Mouse (Mus musculus) adrenal gland, adult 2 months (tissue): ENCODE data around the gene Cpeb4. TPM values are rescaled to one million over a fixed set of nuclear protein-coding genes. Genes with fewer than 3 reads are reported as not detected.
A peak's percentile ranks its signal among the peaks of the same experiment; 100 is the strongest.

Source experiments
- DNase-seq: peaks from one replicate; pipeline ENCODE4 v3.0.0; 2021
- polyA plus RNA-seq: library from polyadenylated mRNA; depleted of rRNA; stranded (reverse); fragments of >200 nt; gene quantifications from 2 replicates; pipeline ENCODE4 v1.2.3, GENCODE M21; 2012
- total RNA-seq, 2 experiments: library from RNA; stranded (reverse); gene quantifications; 2 replicates each; pipeline ENCODE4 v1.2.3; 2021

Cpeb4 gene
- total and polyA plus RNA-seq, 3 experiments: 12.3 to 200 (median 70.1) TPM

GRCm38 (mm10) chr11:31899166-31899565 is 27.2 kb downstream of the Cpeb4 start:
- no peak for DNase-seq

GRCm38 (mm10) chr11:31900736-31901135 is 28.7 kb downstream of the Cpeb4 start:
- no peak for DNase-seq

GRCm38 (mm10) chr11:31902251-31903001 is 30.4 kb downstream of the Cpeb4 start:
- DNase-seq: no peak

GRCm38 (mm10) chr11:31906499-31906898 is 34.5 kb downstream of the Cpeb4 start:
- DNase-seq: no peak

- DNase-seq: no peak
These were observed 35.6 kb downstream of the Cpeb4 start for GRCm38 (mm10) chr11:31907650-31908049.

- DNase-seq: no peak
These were observed 40.9 kb downstream of the Cpeb4 start for GRCm38 (mm10) chr11:31912958-31913357.

- DNase-seq: no peak
These were observed 45.8 kb downstream of the Cpeb4 start for GRCm38 (mm10) chr11:31917769-31918168.

GRCm38 (mm10) chr11:31930051-31930450 is 58.0 kb downstream of the Cpeb4 start:
- no peak for DNase-seq

- no peak for DNase-seq
These were observed 63.6 kb downstream of the Cpeb4 start for GRCm38 (mm10) chr11:31935652-31936051.

- no peak for DNase-seq
These were observed 65.0 kb downstream of the Cpeb4 start for GRCm38 (mm10) chr11:31936910-31937525.

- no peak for DNase-seq
These were observed 69.1 kb downstream of the Cpeb4 start for GRCm38 (mm10) chr11:31940898-31941639.

GRCm38 (mm10) chr11:31941640-31942638 is 69.9 kb downstream of the Cpeb4 start:
- DNase-seq: no peak

GRCm38 (mm10) chr11:31945471-31945870 is 73.5 kb downstream of the Cpeb4 start:
- DNase-seq: no peak

- DNase-seq: no peak
These were observed 76.7 kb downstream of the Cpeb4 start for GRCm38 (mm10) chr11:31948462-31949330.

- peak; percentile 61 for DNase-seq
These were observed 77.3 kb downstream of the Cpeb4 start for GRCm38 (mm10) chr11:31949331-31949785.

- DNase-seq: no peak
These were observed 88.1 kb downstream of the Cpeb4 start for GRCm38 (mm10) chr11:31960071-31960470.

- DNase-seq: no peak
These were observed 92.0 kb downstream of the Cpeb4 start for GRCm38 (mm10) chr11:31963993-31964392.

GRCm38 (mm10) chr11:31965256-31966134 is 93.5 kb downstream of the Cpeb4 start, which contains the start of gene 4930524B15Rik:
TSS of gene 4930524B15Rik (plus strand) at chr11:31965592.
- DNase-seq: no peak

- no peak for DNase-seq
These were observed 102.1 kb downstream of the Cpeb4 start for GRCm38 (mm10) chr11:31974132-31974531.
